Mouse (Mus musculus): ENCODE measurements around the gene Col23a1.

Gene Col23a1

DNA sequence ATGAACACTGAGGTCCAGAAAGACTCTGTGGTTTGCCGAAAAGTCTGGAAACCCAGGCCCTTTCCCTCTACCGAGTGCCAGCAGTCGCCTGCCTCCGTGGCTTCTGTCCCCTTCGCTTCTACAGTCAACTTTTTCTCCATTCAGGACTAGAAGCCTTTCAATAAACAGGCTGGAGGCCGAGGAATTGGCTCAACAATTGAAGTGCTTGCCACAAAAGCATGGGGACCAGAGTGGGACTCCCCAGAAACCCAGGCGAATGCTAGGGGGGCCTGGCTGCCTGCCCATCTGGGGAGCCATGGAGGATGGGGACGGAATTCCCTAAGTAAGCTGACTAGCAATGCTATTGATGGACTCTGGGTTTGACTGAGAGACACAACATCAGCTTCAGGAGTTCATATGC is 187.9 kb downstream of the Col23a1 start:
- DNase-seq (ENCODE audit: low spot score in 2 of 2): peak in 1 of 2 experiments; percentile 37

DNA sequence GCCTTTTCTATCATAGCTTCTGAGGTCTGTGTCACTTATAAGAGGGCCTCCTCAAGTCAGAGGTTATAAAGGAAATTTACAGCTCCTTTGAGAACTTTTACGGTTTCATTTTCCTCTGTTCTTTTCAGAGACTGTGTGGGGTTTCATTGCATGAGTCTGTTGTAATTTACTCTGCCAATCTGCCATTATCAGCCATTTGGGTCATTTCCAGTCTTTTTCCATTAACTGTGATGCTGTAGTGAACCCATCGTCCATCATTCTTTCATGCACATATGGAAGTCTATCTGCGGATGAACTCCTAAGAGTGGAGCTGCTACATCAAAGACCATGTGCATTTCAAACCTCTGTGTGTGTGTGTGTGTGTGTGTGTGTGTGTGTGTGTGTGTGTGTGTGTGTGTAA is 192.5 kb downstream of the Col23a1 start:
- DNase-seq (ENCODE audit: low spot score in 2 of 2): no peak

DNA sequence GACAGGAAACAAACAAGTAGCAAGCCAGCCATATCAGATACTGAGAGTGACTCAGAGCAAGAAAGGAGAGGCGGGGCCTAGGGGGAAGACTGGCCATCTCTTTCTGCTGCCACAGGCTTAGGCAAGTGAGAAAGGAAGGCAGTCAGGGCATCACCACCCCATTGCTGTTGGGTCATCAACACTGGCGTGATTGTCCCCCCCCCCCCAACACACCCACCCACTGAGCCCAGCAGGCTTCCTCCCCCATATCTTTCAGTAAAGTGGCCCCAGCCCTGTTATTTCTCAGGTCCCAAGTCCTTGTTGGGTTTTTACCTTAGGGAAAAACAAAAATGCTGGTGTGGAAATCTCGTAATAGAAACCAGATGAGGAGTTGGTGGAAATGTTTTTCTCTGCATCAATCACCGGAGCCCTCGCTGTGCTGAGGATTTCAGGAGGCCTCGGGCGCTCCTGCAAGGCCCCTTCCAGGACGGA is 195.4 kb downstream of the Col23a1 start:
- no peak for DNase-seq (ENCODE audit: low spot score in 2 of 2)

DNA sequence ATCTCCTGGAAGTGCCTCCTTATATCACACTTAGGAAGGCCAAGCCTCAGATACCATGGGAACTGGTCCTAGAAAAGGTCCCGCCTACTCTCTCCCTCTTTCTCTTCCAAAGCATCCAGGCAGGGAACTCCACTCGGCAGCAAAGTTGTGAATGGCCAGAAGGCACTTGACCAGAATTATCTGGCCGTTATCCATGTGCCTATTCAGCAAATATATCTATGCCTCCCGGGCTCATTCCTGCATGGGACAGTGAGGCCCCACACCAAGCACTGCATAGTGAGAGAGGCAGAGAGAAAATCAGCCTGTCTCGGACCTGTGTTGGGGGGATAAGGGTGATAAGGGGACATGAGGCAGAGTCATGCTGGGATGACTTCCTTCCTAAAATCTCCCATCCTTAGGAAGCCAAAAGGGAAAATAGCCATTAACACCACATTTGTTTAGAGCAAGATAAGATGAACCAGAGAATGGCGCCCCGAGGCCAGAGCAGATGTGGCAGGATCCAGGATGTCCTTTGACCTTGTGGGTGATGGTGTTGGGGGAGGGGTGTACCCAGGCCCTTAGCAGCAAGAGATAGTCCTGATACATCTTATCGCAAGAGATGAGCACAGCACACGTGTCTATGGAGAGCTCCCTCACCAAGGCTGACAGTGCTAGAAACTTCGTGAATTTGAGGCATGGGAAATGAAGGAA is 196.2 kb downstream of the Col23a1 start:
- no peak for DNase-seq (ENCODE audit: low spot score in 2 of 2)

DNA sequence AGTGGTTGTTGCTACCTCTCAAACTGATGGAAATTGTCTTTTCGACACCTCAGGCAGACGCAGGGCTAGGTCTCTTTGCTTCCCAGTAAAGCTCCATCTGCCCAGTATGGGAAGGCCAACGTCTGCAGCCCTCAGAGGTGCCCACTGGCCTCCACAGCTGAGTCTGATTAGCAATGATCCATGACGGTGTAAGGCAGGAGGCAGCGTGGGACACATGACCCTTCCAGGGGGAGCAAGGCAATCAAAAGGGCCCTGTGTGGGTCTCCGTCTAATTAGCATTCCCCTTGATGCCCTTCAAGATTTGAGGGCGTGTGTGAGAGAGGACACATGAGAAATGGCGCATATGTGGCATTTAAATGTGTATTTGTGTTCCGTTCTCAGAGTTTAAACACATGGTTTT is 199.1 kb downstream of the Col23a1 start:
- no peak for DNase-seq (ENCODE audit: low spot score in 2 of 2)

DNA sequence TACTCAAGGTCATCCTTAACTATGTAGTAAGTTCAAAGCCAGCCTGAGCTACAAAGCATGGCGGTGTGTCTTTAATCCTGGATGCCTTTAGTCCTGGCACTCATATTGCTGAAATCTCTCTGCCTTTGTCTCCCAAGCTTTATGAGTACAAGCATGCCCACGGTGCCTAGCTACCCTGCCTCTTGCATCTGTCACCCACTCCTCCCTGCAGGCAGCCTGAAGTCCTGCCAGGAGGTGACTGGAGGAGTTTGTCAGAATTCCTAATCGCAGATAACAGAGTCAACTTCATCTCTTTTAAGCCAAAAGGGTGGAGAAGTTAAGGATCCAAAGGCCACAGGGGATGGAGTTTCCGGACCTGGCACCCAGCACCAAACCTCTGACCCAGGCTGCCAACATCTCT is 203.7 kb downstream of the Col23a1 start:
- no peak for DNase-seq (ENCODE audit: low spot score in 2 of 2)

DNA sequence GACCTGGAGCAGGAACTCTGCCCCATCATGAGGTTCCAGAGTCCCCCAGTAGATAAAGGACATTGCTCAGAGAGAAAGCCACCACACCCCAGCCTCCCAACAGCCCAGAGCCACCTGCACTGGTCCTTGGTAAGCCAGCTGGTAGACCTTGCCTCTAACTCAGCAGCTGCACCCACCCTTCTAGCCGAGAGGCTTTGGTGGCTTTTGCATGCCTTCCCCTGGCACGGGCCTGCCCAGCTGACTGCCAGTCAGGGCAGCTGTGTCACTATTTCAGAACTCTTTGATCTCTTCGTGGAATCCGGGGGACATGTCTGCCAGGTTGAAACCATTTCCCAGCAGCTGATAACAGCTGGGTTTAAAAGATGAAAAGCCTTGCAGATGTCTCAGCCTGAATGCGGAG is 204.5 kb downstream of the Col23a1 start:
- no peak for DNase-seq (ENCODE audit: low spot score in 2 of 2)

DNA sequence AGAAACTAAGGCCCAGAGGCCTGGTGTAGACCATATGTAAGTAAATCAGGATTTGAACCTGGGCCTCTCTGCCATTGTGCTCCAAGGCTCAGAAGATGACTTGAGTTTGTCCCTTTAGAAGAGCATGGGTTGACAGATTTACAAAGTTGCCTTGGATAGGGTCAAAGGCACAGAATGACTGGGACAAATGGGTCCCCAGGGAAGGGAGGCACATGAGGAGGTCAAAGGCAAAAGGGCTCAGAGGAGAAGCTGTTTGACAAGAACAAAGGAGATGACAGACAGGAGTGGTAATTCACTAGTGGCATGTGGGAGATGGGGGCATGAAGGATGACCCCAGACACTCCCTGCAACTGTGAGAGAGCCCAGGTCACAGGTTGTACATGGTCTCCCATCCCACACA is 210.1 kb downstream of the Col23a1 start:
- no peak for DNase-seq (ENCODE audit: low spot score in 2 of 2)

DNA sequence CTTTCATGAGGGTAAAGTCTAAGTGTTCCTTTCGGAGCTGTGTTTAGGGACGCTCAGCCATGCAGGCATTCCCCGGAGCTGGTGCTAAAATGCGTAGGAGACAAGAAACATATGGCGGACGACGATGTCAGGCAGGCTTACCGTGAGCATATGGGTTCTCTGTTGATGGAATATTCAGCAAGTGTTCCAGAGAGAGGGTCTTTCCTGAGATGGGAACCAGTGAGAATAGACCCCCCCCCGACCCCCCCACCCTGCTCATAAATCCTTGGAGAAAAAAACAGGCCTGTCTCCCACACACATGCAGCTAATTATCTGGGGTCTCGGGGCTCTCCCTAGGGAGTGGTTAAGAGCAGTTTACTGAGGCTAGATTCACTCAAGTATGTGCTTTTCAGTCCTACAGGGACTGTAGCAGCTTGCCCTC is 212.7 kb downstream of the Col23a1 start:
- peak; percentile 70 to 82 for DNase-seq (ENCODE audit: low spot score in 2 of 2)

DNA sequence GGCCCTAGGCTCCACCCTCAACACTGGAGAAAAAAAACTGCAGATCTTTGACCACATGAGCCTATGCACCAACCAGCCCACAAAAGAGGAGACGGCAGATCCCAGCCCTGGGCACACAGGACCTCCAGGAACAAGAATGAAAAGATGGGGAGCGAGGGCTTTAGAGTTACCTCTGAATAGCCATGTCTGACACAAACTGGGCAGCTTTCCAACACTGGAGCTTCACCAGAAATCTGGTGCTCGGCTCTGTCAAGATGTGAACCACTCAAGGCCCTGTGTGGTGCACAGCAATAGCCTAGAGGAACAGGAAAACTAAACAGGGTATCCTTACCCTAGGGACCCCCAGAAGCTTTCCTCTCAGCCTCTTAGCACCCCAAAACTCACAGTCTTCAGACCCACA is 215.2 kb downstream of the Col23a1 start:
- DNase-seq (ENCODE audit: low spot score in 2 of 2): peak; percentile 49 to 51

DNA sequence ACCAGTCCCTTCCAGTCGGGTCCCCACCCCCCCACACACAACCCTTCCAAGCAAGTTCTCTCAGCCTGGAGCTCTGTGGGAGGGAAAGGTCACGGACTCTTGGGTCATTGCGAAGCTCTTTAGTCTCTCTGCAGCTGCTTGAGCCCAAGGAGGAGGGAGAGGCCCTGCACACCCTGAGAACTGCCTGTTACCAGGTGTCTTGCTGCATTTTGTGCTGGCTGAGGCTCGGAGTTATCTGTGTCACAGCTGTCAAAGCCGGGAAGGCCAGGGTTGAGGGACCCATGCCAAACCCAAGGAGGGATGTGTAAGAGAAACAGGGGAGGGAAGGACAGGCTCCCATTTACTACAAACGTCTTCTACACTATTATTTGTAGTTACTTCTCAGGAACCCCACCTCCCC is 218.3 kb downstream of the Col23a1 start:
- DNase-seq (ENCODE audit: low spot score in 2 of 2): no peak

DNA sequence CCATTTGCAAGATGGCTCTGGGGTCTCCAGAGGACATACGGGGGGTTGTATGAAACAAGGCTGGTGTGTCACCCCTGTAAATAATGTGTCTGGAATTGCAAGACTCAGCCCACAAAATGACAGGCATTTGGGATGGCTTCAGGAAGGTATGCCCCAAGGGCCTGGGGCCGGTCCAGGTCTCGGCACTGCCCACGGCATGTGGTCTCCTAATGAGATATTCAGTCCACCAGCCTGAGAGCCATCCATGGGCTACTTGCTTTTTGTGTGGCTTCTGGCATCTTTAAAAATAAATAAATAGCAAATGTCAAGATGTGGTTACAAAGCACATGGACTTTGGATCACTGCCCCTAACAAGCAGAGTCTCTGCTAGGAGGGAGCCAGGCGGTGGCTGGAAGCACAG is 219.5 kb downstream of the Col23a1 start:
- no peak for DNase-seq (ENCODE audit: low spot score in 2 of 2)

DNA sequence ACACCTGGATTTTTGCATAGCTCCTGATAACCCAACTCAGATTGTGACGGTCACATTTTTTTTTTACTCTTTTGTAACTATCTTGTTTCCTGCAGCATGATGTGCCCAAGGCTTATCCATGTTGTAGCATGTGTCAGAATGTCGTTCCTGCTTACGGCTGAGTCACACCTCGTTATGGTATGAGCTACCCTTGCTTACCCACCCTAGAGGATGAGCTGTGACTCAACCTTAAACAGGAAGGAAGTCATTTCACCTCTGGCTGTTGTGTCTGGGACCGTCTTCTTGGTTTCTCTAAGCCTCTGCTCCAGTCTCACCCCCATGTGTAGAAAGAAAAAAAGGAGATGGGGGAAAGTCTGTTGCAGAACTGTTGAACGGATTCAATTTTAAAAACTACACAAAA is 223.3 kb downstream of the Col23a1 start:
- DNase-seq (ENCODE audit: low spot score in 2 of 2): no peak

DNA sequence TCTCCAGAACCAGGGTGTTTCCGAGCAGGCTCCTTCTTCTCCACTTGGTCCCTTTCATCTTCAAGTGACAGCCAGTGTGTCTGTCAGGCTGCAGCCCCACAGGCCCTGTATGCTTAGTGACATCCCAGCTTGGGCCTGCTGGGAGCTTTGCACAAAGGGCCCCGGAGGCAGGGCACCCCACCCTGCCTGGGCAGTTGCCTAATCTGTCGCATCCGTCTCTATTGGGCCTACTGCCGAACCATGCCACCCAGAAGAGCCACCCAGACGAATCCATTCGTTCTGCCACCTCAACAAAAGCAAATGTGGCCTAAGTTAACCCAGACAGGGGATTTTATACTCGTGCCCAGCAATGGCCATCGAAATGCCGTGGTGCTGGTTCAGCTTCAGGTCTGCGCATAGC is 225.6 kb downstream of the Col23a1 start:
- no peak for DNase-seq (ENCODE audit: low spot score in 2 of 2)

DNA sequence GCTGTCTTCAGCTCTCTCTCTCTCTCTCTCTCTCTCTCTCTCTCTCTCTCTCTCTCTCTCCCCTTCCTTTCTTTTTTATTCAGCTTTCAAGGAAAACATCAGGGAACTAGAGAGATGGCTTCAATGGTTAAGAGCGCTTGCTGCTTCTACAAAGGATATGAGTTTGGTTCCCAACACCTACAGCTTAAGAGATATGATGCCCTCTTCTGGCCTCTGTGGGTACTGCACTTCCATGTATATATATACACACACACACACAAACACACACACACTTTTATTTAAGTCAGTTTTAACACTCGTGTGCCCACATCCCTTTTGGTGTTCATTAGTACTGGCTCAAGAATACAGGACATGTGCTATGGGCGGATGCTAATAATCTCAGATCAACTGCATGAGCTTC is 228.4 kb downstream of the Col23a1 start:
- DNase-seq (ENCODE audit: low spot score in 2 of 2): no peak

DNA sequence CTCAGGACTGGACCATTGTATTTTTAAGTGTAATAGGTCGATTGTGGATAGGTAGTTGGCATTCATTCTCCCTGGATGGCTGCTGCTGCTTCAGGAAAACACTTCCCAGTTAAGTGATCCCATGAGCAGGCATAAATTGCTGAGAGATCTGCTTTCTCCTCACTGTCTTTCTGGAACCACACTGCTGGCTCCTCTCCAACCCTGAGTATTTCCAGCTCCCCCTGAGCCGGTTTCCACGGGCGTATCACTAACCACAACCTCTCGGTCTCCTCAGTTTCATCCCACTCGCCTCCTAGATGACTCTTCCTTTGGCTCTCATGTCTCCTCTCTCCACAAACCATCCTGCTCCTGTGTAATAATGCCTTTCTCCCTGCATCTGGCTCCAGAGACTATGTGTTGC is 228.9 kb downstream of the Col23a1 start:
- DNase-seq (ENCODE audit: low spot score in 2 of 2): peak; percentile 46 to 51

DNA sequence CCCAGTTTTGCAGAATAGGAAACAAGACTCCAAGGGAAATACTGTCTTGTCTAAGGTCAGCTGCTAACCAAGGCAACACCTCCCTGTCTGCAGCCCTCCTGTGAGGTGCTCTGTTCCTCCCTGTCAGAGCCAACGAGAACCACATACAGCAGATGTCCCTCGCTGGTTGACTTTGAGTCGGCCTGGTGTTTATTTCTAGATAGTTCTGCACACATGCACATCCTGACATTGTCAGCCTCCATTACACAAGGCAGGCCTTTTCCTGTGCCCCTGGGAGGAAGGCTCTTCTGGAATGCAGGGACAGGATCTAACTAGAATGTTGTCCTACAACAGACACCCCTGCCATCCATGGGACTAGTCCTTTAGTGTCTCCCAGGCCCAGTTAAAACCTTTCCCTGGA is 231.7 kb downstream of the Col23a1 start:
- DNase-seq (ENCODE audit: low spot score in 2 of 2): no peak

DNA sequence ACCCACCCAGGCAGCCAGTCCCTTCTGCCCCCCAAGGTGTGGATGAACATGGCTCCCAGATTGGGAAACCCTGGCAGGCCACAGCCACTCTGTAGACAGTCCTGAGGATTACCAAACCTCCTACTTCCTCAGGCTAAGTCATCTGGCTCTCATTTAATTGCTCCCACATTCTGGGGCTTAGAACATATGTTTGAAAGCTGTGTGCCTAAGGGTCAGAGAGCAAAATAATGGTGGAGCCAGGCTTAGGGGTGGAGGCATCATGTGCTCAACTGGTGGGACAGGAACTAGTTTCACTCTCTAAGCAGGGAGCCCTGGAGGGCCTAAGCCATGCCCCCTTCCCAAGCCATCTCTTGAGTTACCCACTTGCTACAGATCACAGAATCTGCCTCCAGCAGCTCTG is 233.5 kb downstream of the Col23a1 start:
- DNase-seq (ENCODE audit: low spot score in 2 of 2): no peak

DNA sequence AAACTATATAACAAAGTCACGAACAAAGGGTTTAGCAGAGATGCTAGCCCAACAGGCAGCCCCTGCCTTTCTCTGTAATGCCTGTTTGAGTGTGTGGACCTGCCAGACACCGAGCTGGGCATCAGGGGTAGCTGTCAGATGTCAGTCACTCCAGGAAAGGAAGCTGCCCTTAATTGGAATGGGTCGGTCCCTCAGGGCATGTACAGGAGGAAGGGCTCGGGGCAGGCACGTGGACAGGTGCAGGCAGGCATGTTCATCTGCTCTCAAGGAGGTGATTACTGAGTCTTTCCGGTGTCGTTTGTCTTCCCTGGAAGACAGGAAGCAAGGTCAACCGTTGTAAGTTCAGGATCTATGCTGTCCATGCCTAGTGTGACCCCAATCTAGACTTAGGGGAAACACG is 233.9 kb downstream of the Col23a1 start:
- no peak for DNase-seq (ENCODE audit: low spot score in 2 of 2)

DNA sequence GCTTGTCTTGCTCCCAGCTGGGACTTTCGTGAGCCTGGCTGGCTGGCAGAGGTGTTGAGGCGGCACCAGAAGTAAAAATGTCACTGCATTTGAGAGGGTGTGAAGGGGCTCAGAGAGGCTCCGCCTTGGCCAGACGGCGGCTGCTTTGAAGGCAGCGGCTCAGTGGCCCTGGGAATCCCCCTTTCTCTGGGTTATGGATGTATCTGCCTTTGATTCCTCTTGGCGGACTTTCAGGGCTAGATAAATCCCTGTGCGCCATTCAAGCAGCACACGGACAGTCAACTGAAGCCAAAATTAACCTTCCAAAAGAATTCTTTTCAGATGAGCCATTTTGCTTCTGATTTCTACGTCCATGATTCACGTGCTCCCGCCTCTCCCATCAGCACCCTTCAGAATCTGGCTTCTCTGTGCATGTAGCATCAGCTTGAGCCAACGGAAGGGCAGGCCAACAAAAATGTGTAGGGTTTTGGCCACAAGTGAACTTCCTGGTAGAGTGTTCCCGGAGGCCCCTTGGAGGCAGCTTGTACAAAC is 237.0 kb downstream of the Col23a1 start:
- DNase-seq (ENCODE audit: low spot score in 2 of 2): peak; percentile 43 to 47

DNA sequence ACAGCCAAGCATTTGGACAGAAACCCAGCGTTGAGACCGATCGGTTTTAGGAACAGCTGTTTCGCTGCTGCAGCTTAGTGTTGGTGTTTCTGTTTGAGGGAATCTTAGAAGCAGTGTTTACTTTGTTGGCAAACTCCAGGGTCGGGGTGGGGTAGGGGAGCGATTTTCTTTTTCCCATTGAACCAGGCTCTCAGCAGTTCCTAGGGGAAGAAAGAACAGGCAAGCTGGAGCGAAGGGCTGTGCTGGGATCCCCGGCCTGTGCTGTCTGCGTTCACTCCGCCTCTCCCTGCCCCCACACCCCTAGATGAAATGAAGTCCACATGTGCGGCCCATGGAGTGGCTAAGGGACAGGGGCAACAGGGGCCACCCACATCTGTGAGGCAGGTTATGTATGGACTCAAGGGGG is 243.4 kb downstream of the Col23a1 start:
- DNase-seq (ENCODE audit: low spot score in 2 of 2): no peak

DNA sequence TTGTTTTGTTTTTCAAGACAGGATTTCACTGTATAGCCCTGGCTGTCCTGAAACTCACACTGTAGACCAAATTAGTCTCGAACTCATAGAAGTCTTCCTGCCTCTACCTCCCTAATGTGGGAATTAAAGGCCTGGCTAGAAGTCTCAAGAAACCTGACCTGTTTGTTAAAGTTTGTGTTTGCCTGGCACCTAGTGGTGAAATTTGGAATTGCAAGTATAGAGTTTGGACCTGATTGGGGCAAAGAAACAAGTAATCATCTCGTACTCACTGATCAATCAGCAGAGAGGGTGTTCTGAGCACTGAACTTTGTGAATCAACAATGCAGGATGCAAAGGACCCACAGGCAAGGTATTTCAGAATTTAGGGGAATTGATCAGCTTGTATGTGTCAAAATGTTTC is 244.6 kb downstream of the Col23a1 start:
- DNase-seq (ENCODE audit: low spot score in 2 of 2): peak; percentile 49 to 66

DNA sequence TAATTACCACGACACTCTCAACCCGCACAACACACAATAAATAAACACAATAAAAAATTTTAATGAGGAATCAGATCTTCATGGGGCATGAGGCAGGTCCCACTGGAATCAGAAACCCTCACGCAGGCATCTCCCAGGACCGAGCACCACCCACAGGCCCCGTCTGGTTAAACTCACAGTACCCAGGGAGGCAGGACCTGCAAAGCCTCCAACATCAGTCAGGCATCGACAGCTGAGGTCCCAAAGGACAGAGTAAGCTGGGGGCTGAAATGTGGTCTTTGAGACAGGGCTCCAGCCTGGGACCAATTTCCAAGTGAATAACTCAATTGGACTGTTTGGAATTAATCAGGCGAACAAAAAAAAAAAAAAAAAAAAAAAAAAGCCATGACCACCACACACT is 248.7 kb downstream of the Col23a1 start:
- no peak for DNase-seq (ENCODE audit: low spot score in 2 of 2)
